Mouse (Mus musculus) CH12.LX (cell line): Measurements from ENCODE around the gene Tmem106a. TPM values are rescaled to one million over a fixed set of nuclear protein-coding genes. Genes with fewer than 3 reads are reported as not detected.

Source experiments
- DNase-seq: peaks from one replicate; pipeline ENCODE4 v3.0.0-alpha.2; 2013; ENCODE audit errors: extremely low read depth
- H3K27ac ChIP-seq: 2 replicates; pipeline ENCODE4 v1.5.1; 2012; ENCODE audit warnings: low read depth, mild to moderate bottlenecking, control low read depth, moderate library complexity; ENCODE audit not compliant: insufficient read depth
- H3K27me3 ChIP-seq: replicated peaks from 2 replicates; pipeline ENCODE3; 2012; ENCODE audit warnings: inconsistent platforms
- H3K36me3 ChIP-seq, 2 experiments: replicated peaks in 1 of 2; 2 replicates each; pipeline versions ENCODE3 to v1.6.1; 2012; ENCODE audit warnings: inconsistent platforms in 1 of 2, low read length in 1 of 2, mild to moderate bottlenecking in 1 of 2, mixed read lengths in 1 of 2, moderate library complexity in 1 of 2; ENCODE audit not compliant: control insufficient read depth in 1 of 2, insufficient read depth in 1 of 2
- H3K4me1 ChIP-seq, 2 experiments: 2 replicates each; pipeline ENCODE4 v1.6.1; 2012; ENCODE audit warnings: inconsistent platforms in 1 of 2, moderate library complexity in 1 of 2; ENCODE audit not compliant: insufficient read depth in 2 of 2, control insufficient read depth in 1 of 2
- H3K4me2 ChIP-seq: 2 replicates; pipeline ENCODE4 v1.6.1; 2012; ENCODE audit warnings: low read depth, mild to moderate bottlenecking, control low read depth; ENCODE audit not compliant: poor library complexity, insufficient read depth, severe bottlenecking
- H3K4me3 ChIP-seq, 3 experiments: fragments of 150-350 bp in 1 of 3; sonication (generic) in 1 of 3; replicated peaks in 1 of 3; 2 replicates each; pipeline versions ENCODE3 to v1.5.1; 2011 to 2012; ENCODE audit warnings: low read depth in 2 of 3, low read length in 2 of 3, mild to moderate bottlenecking in 2 of 3, moderate library complexity in 2 of 3, control low read depth in 1 of 3, improper control_type of control experiment in 1 of 3, inconsistent platforms in 1 of 3, mixed read lengths in 1 of 3; ENCODE audit not compliant: poor library complexity in 1 of 3
- H3K79me2 ChIP-seq: replicated peaks from 2 replicates; pipeline ENCODE4 v1.6.1; 2012; ENCODE audit warnings: mild to moderate bottlenecking, moderate library complexity; ENCODE audit not compliant: control insufficient read depth, poor library complexity, insufficient read depth, severe bottlenecking; ENCODE audit errors: extremely low read depth
- H3K9ac ChIP-seq: 2 replicates; pipeline ENCODE4 v1.6.1; 2012; ENCODE audit warnings: low read depth, mild to moderate bottlenecking, control low read depth, moderate library complexity; ENCODE audit not compliant: insufficient read depth
- H3K9me3 ChIP-seq: replicated peaks from 2 replicates; pipeline ENCODE3; 2012; ENCODE audit warnings: low read length, inconsistent platforms, mixed read lengths
- BHLHE40 ChIP-seq: IDR thresholded peaks from 2 replicates; pipeline ENCODE4 v1.6.1; 2011; ENCODE audit warnings: mild to moderate bottlenecking, low read depth, low read length, improper control_type of control experiment
- CHD1 ChIP-seq: IDR thresholded peaks from 2 replicates; pipeline ENCODE4 v1.6.1; 2012; ENCODE audit warnings: low read depth, low read length, improper control_type of control experiment, inconsistent platforms
- CHD2 ChIP-seq: IDR thresholded peaks from 2 replicates; pipeline ENCODE4 v1.6.1; 2011; ENCODE audit warnings: low read length, improper control_type of control experiment
- CTCF ChIP-seq, 2 experiments: IDR thresholded peaks in 1 of 2; conservative IDR thresholded peaks in 1 of 2; 2 replicates each; pipeline ENCODE4 v1.5.1; 2011 to 2012; ENCODE audit warnings: low read depth in 2 of 2, low read length in 2 of 2, improper control_type of control experiment in 1 of 2, inconsistent platforms in 1 of 2, mild to moderate bottlenecking in 1 of 2, moderate library complexity in 1 of 2
- E2F4 ChIP-seq: IDR thresholded peaks from 2 replicates; pipeline ENCODE4 v1.6.1; 2011; ENCODE audit warnings: low read depth, low read length, improper control_type of control experiment; ENCODE audit not compliant: insufficient replicate concordance
- EP300 ChIP-seq: IDR thresholded peaks from 2 replicates; pipeline ENCODE4 v1.6.1; 2011; ENCODE audit warnings: low read length, improper control_type of control experiment
- ETS1 ChIP-seq: conservative IDR thresholded peaks from 2 replicates; pipeline ENCODE4 v1.6.1; 2012; ENCODE audit warnings: low read depth, mild to moderate bottlenecking, inconsistent platforms, low read length, improper control_type of control experiment, moderate library complexity
- GABPA ChIP-seq: IDR thresholded peaks from 2 replicates; pipeline ENCODE4 v1.6.1; 2012; ENCODE audit warnings: low read depth, low read length, improper control_type of control experiment, inconsistent platforms; ENCODE audit not compliant: insufficient replicate concordance
- HCFC1 ChIP-seq: IDR thresholded peaks from 2 replicates; pipeline ENCODE4 v1.6.1; 2012; ENCODE audit warnings: low read depth, mild to moderate bottlenecking, inconsistent platforms, low read length, improper control_type of control experiment
- IRF4 ChIP-seq: IDR thresholded peaks from 2 replicates; pipeline ENCODE4 v1.6.1; 2014; ENCODE audit warnings: low read depth, mild to moderate bottlenecking, inconsistent platforms, low read length, improper control_type of control experiment
- JUN ChIP-seq: IDR thresholded peaks from 2 replicates; pipeline ENCODE4 v1.6.1; 2011; ENCODE audit warnings: low read depth, mild to moderate bottlenecking, low read length, improper control_type of control experiment, moderate library complexity; ENCODE audit not compliant: insufficient read depth
- JUND ChIP-seq: conservative IDR thresholded peaks from 2 replicates; pipeline ENCODE4 v1.6.1; 2011; ENCODE audit warnings: low read depth, low read length, improper control_type of control experiment
- KAT2A ChIP-seq: IDR thresholded peaks from 2 replicates; pipeline ENCODE4 v1.6.1; 2012; ENCODE audit warnings: low read length, improper control_type of control experiment, inconsistent platforms; ENCODE audit not compliant: insufficient replicate concordance
- MAFK ChIP-seq: IDR thresholded peaks from 2 replicates; pipeline ENCODE4 v1.6.1; 2011; ENCODE audit warnings: low read length, improper control_type of control experiment; ENCODE audit not compliant: insufficient replicate concordance
- MAX ChIP-seq: IDR thresholded peaks from 2 replicates; pipeline ENCODE4 v1.6.1; 2011; ENCODE audit warnings: low read length, improper control_type of control experiment
- MAZ ChIP-seq: IDR thresholded peaks from 2 replicates; pipeline ENCODE4 v1.6.1; 2012; ENCODE audit warnings: low read depth, mild to moderate bottlenecking, inconsistent platforms, low read length, improper control_type of control experiment, moderate library complexity
- MEF2A ChIP-seq: IDR thresholded peaks from 2 replicates; pipeline ENCODE4 v1.6.1; 2014; ENCODE audit warnings: low read depth, mild to moderate bottlenecking, inconsistent platforms, low read length, improper control_type of control experiment, borderline replicate concordance
- MXI1 ChIP-seq: IDR thresholded peaks from 2 replicates; pipeline ENCODE4 v1.6.1; 2011; ENCODE audit warnings: mild to moderate bottlenecking, low read depth, low read length, improper control_type of control experiment
- MYC ChIP-seq: IDR thresholded peaks from 2 replicates; pipeline ENCODE4 v1.6.1; 2011; ENCODE audit warnings: low read depth, mild to moderate bottlenecking, improper control_type of control experiment, low read length
- NELFE ChIP-seq: IDR thresholded peaks from 2 replicates; pipeline ENCODE4 v1.6.1; 2011; ENCODE audit warnings: low read depth, low read length, improper control_type of control experiment
- NRF1 ChIP-seq: IDR thresholded peaks from 2 replicates; pipeline ENCODE4 v1.6.1; 2014; ENCODE audit warnings: low read depth, mild to moderate bottlenecking, inconsistent platforms, low read length, improper control_type of control experiment, moderate library complexity
- PAX5 ChIP-seq: IDR thresholded peaks from 2 replicates; pipeline ENCODE4 v1.6.1; 2012; ENCODE audit warnings: low read length, inconsistent platforms, mixed read lengths
- POLR2A ChIP-seq: IDR thresholded peaks from 2 replicates; pipeline ENCODE4 v1.6.1; 2011; ENCODE audit warnings: low read depth, mild to moderate bottlenecking, improper control_type of control experiment, low read length
- POLR2AphosphoS2 ChIP-seq: IDR thresholded peaks from 2 replicates; pipeline ENCODE4 v1.6.1; 2011; ENCODE audit warnings: low read depth, low read length, improper control_type of control experiment
- RAD21 ChIP-seq: IDR thresholded peaks from 2 replicates; pipeline ENCODE4 v1.6.1; 2011; ENCODE audit warnings: low read depth, mild to moderate bottlenecking, low read length, improper control_type of control experiment, moderate library complexity
- RCOR1 ChIP-seq: conservative IDR thresholded peaks from 2 replicates; pipeline ENCODE4 v1.6.1; 2012; ENCODE audit warnings: low read depth, mild to moderate bottlenecking, inconsistent platforms, low read length, improper control_type of control experiment
- SIN3A ChIP-seq: IDR thresholded peaks from 2 replicates; pipeline ENCODE4 v1.6.1; 2012; ENCODE audit warnings: low read length, improper control_type of control experiment, inconsistent platforms
- SMC3 ChIP-seq: IDR thresholded peaks from 2 replicates; pipeline ENCODE4 v1.6.1; 2011; ENCODE audit warnings: low read depth, low read length, improper control_type of control experiment
- TBP ChIP-seq: conservative IDR thresholded peaks from 2 replicates; pipeline ENCODE4 v1.6.1; 2011; ENCODE audit warnings: low read depth, low read length, improper control_type of control experiment
- TCF12 ChIP-seq: IDR thresholded peaks from 2 replicates; pipeline ENCODE4 v1.6.1; 2014; ENCODE audit warnings: low read depth, mild to moderate bottlenecking, inconsistent platforms, low read length, improper control_type of control experiment
- UBTF ChIP-seq: IDR thresholded peaks from 2 replicates; pipeline ENCODE4 v1.6.1; 2012; ENCODE audit warnings: low read depth, mild to moderate bottlenecking, inconsistent platforms, low read length, improper control_type of control experiment, moderate library complexity
- USF1 ChIP-seq: IDR thresholded peaks from 2 replicates; pipeline ENCODE4 v1.6.1; 2014; ENCODE audit warnings: low read depth, mild to moderate bottlenecking, inconsistent platforms, low read length, improper control_type of control experiment
- USF2 ChIP-seq: conservative IDR thresholded peaks from 2 replicates; pipeline ENCODE4 v1.6.1; 2011; ENCODE audit warnings: low read depth, low read length, improper control_type of control experiment
- ZC3H11A ChIP-seq: IDR thresholded peaks from 2 replicates; pipeline ENCODE4 v1.6.1; 2012; ENCODE audit warnings: low read depth, mild to moderate bottlenecking, inconsistent platforms, low read length, improper control_type of control experiment
- ZKSCAN1 ChIP-seq: IDR thresholded peaks from 2 replicates; pipeline ENCODE4 v1.6.1; 2012; ENCODE audit warnings: low read depth, inconsistent platforms, low read length, improper control_type of control experiment, borderline replicate concordance
- ZMIZ1 ChIP-seq: IDR thresholded peaks from 2 replicates; pipeline ENCODE4 v1.6.1; 2012; ENCODE audit warnings: low read depth, mild to moderate bottlenecking, inconsistent platforms, low read length, improper control_type of control experiment
- ZNF384 ChIP-seq: IDR thresholded peaks from 2 replicates; pipeline ENCODE4 v1.6.1; 2012; ENCODE audit warnings: low read depth, low read length, improper control_type of control experiment, inconsistent platforms
- dilution Hi-C: fragments of 300-500 bp; cut with MboI; formaldehyde crosslinking; loops from 2 replicates; pipeline ENCODE4 v1.14.3; 2020; ENCODE audit warnings: low sequenced_read_pairs; ENCODE audit not compliant: extremely low pct_unique_long_range_greater_than_20kb, extremely low pct_ligation_motif_present
- in situ Hi-C: fragments of 300-500 bp; cut with MboI; formaldehyde crosslinking; loops from 3 replicates; pipeline ENCODE4 v1.14.3; 2019; ENCODE audit warnings: low sequenced_read_pairs, low pct_ligation_motif_present, low pct_unique_long_range_greater_than_20kb, mixed read lengths
- polyA plus RNA-seq: library from polyadenylated mRNA; unstranded; fragments of >175 nt; gene quantifications from 2 replicates; pipeline ENCODE4 v1.2.1, GENCODE M21; 2012; ENCODE audit warnings: low read depth; ENCODE audit not compliant: insufficient read length
- total RNA-seq, 2 experiments: library from RNA; depleted of rRNA; stranded (reverse); fragments of 300-350 nt in 1 of 2; fragments of >200 nt in 1 of 2; gene quantifications; 2 replicates each; pipeline ENCODE4 v1.2.3; 2012 to 2014

Gene Tmem106a
- total and polyA plus RNA-seq, 3 experiments: 2.2 to 9.1 (median 2.8) TPM

GRCm38 (mm10) chr11:101626995-101627856 is 45.2 kb downstream of the Tmem106a start, which contains the start of gene Rdm1:
Gene Rdm1 (plus strand): TSS chr11:101627195.
- peak; percentile 100 for DNase-seq
- Histone ChIP-seq H3K79me2 (no peaks in the 10 kb centered on the region), H3K4me3 (peak within 1 kb of the TSS; percentile 55 to 62 (median 61)), H3K9ac (peak within 1 kb of the TSS; percentile 77), H3K4me1 (peaks cover 0 to 22% of the 10 kb centered on the region in 2 experiments; a peak in 2 of 4 replicates), H3K9me3 (peaks cover 5% of the 10 kb centered on the region), H3K4me2 (peak within 1 kb of the TSS; percentile 54), H3K27ac (peak within 1 kb of the TSS; percentile 97), H3K27me3 (no peaks in the 10 kb centered on the region), H3K36me3 (peaks cover 0 to 8% of the 10 kb centered on the region in 2 experiments)
- dilution Hi-C loops: no loop called here
- in situ Hi-C loops: no loop called here
- TF ChIP-seq MXI1 (peak; percentile 33; the same call in 1 of the 2 replicates), GABPA (no peak), CHD2 (peak; percentile 75), ETS1 (peak; percentile 92), TCF12 (peak; percentile 96), KAT2A (peak; percentile 64; the same call in 1 of the 2 replicates), SMC3 (0 out of 2 replicates have a peak, but pooled peaks have one; percentile 15), SIN3A (peak; percentile 87), TBP (peak; percentile 98), RAD21 (no peak; the same call in 1 of the 2 replicates), EP300 (peak; percentile 58; the same call in 1 of the 2 replicates), NELFE (peak; percentile 90), PAX5 (no peak), ZC3H11A (peak; percentile 9; the same call in 1 of the 2 replicates), IRF4 (peak; percentile 60), MEF2A (peak; percentile 89), ZMIZ1 (peak; percentile 100), USF1 (no peak), MYC (peak; percentile 36; the same call in 1 of the 2 replicates), JUN (no peak), POLR2A (peak; percentile 97), RCOR1 (peak; percentile 97; the same call in 1 of the 2 replicates), ZNF384 (peak; percentile 97), CTCF (conservative IDR thresholded peaks at IDR 0.05 in 1 of 2, IDR thresholded peaks at IDR 0.05 in 1 of 2; ENCODE audit: low read depth in 2 of 2, low read length in 2 of 2) (0 out of 4 replicates have a peak, but pooled peaks of 1 of the 2 experiments have one; percentile 2), UBTF (0 out of 2 replicates have a peak, but pooled peaks have one; percentile 34), USF2 (no peak), POLR2AphosphoS2 (peak; percentile 100), MAFK (no peak; the same call in 1 of the 2 replicates), ZKSCAN1 (no peak), E2F4 (peak; percentile 93), NRF1 (peak; percentile 84), CHD1 (no peak), HCFC1 (peak; percentile 74), BHLHE40 (peak; percentile 33; the same call in 1 of the 2 replicates), JUND (peak; percentile 53; the same call in 1 of the 2 replicates), MAX (peak; percentile 70), MAZ (peak; percentile 70)
